In the genomic region with DNA sequence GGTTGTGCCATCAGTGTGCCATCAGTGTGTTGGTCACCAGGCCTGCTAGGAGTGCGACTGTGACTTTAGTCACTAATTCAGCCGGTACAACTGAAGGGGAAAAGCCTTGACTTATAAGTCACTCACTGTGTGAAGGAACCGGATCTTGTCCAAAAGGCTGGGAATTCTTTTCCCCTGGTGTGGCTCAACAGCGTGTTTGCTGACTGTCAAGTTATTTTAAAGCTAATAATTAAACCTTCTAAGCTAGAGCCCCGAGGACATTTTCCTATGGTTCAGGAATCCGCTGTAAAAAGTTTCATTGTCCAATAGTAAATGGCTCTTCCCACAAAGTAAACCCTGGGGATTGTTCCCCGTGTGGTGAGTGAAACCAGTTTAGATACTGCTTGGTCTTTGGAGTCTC, we compare ENCODE assay signal across 10 mouse cellular contexts.
DNase-seq lines count a peak whose midpoint lies in the region; ATAC-seq lines count a peak whose summit lies in the region.
"Had no signal": no experiment of that assay in that cellular context is flagged by ENCODE, and none has a peak within 500 bp of the region (broad histone marks: within the 10 kb centered on the region; RNA-seq: fewer than 3 reads in every experiment).

No protein-coding gene starts in this region.

- no peak overlapping the region for H3K4me3 ChIP-seq in neural tube, embryonic 13.5 days
- no peak overlapping the region for H3K4me3 ChIP-seq in neural tube, embryonic 15.5 days (replicated peaks)
- no peak overlapping the region for H3K4me3 ChIP-seq in liver, embryonic 13.5 days (replicated peaks)
- H3K4me3 ChIP-seq in hindbrain, embryonic 10.5 days, result no peak overlapping the region
- H3K4me3 ChIP-seq: myocyte had no signal

- intact Hi-C loops in left cerebral cortex, postnatal 25 days (cut with DNase I), result no loop called here

- no peaks in the 10 kb centered on the region for H3K9me3 ChIP-seq in neural tube, embryonic 13.5 days
- no peaks in the 10 kb centered on the region for H3K9me3 ChIP-seq in neural tube, embryonic 15.5 days (replicated peaks)
- H3K9me3 ChIP-seq in liver, embryonic 13.5 days (replicated peaks), result no peaks in the 10 kb centered on the region
- no peaks in the 10 kb centered on the region for H3K9me3 ChIP-seq in hindbrain, embryonic 10.5 days

- peaks cover 52% of the 10 kb centered on the region for H3K4me1 ChIP-seq in neural tube, embryonic 13.5 days (replicated peaks)
- H3K4me1 ChIP-seq in neural tube, embryonic 15.5 days, result peaks cover 30% of the 10 kb centered on the region
- peaks cover 38% of the 10 kb centered on the region for H3K4me1 ChIP-seq in liver, embryonic 13.5 days (replicated peaks)
- peaks cover 46% of the 10 kb centered on the region for H3K4me1 ChIP-seq in hindbrain, embryonic 10.5 days (replicated peaks)

- H3K36me3 ChIP-seq in neural tube, embryonic 13.5 days, result peaks cover 31% of the 10 kb centered on the region
- H3K36me3 ChIP-seq in neural tube, embryonic 15.5 days, result peaks cover 13% of the 10 kb centered on the region
- no peaks in the 10 kb centered on the region for H3K36me3 ChIP-seq in liver, embryonic 13.5 days
- H3K36me3 ChIP-seq in hindbrain, embryonic 10.5 days, result peaks cover 31% of the 10 kb centered on the region

- no peak overlapping the region for H3K4me2 ChIP-seq in neural tube, embryonic 13.5 days
- H3K4me2 ChIP-seq in neural tube, embryonic 15.5 days, result no peak overlapping the region
- H3K4me2 ChIP-seq in liver, embryonic 13.5 days, result peak overlapping the region; percentile 83

- no peaks in the 10 kb centered on the region for H3K27me3 ChIP-seq in neural tube, embryonic 13.5 days
- H3K27me3 ChIP-seq in neural tube, embryonic 15.5 days (replicated peaks), result no peaks in the 10 kb centered on the region
- H3K27me3 ChIP-seq in liver, embryonic 13.5 days, result peaks cover 35% of the 10 kb centered on the region
- H3K27me3 ChIP-seq in hindbrain, embryonic 10.5 days (ENCODE audit: insufficient read depth, poor library complexity, severe bottlenecking), result no peaks in the 10 kb centered on the region

- peak; percentile 9 for DNase-seq in embryo, embryonic 9.5 days (ENCODE audit: extremely low spot score)
- no peak for DNase-seq in embryo, embryonic 10.5 days (ENCODE audit: low spot score)
- no peak for DNase-seq in liver, embryonic 13.5 days
- DNase-seq in left cerebral cortex, postnatal 25 days (ENCODE audit: low spot score in 2 of 2), result no peak
- no peak for DNase-seq in hindbrain, embryonic 10.5 days (ENCODE audit: low spot score)
- no peak for DNase-seq in heart, adult 18-20 months
- DNase-seq: cerebellum, postnatal 25 days had no signal

- WGBS in neural tube, embryonic 13.5 days, result 27% methylated on average over 7 of the region's 7 CpGs
- WGBS in neural tube, embryonic 15.5 days, result 20% methylated on average over 7 of the region's 7 CpGs
- 63% methylated on average over 7 of the region's 7 CpGs for WGBS in liver, embryonic 13.5 days (ENCODE audit: insufficient replicate concordance)
- 58% methylated on average over 7 of the region's 7 CpGs for WGBS in hindbrain, embryonic 10.5 days

- no peak overlapping the region for H3K9ac ChIP-seq in neural tube, embryonic 13.5 days
- H3K9ac ChIP-seq in neural tube, embryonic 15.5 days (replicated peaks), result no peak overlapping the region
- H3K9ac ChIP-seq in liver, embryonic 13.5 days, result no peak overlapping the region

- ATAC-seq in neural tube, embryonic 13.5 days (ENCODE audit: low read depth), result no peak
- ATAC-seq in neural tube, embryonic 15.5 days (ENCODE audit: low FRiP score), result no peak
- no peak for ATAC-seq in liver, embryonic 13.5 days (ENCODE audit: low read depth)

- 0 out of 2 replicates have a peak overlapping the region, but pooled peaks have one; percentile 28 for H3K27ac ChIP-seq in neural tube, embryonic 13.5 days (replicated peaks)
- H3K27ac ChIP-seq in neural tube, embryonic 15.5 days (replicated peaks), result no peak overlapping the region
- H3K27ac ChIP-seq in liver, embryonic 13.5 days, result peak overlapping the region; percentile 26; the same call in 1 of the 2 replicates
- H3K27ac ChIP-seq in hindbrain, embryonic 10.5 days, result no peak overlapping the region

Comparison
In these comparisons a context has a peak if more than half of its experiments do, and no peak if none do; other contexts are left out.
1. H3K27ac ChIP-seq: peak in neural tube, embryonic 13.5 days (single experiment) and liver, embryonic 13.5 days (single experiment); none in neural tube, embryonic 15.5 days (single experiment) and hindbrain, embryonic 10.5 days (single experiment).